7 mouse cellular contexts compared by ENCODE assay signal in the genomic region with DNA sequence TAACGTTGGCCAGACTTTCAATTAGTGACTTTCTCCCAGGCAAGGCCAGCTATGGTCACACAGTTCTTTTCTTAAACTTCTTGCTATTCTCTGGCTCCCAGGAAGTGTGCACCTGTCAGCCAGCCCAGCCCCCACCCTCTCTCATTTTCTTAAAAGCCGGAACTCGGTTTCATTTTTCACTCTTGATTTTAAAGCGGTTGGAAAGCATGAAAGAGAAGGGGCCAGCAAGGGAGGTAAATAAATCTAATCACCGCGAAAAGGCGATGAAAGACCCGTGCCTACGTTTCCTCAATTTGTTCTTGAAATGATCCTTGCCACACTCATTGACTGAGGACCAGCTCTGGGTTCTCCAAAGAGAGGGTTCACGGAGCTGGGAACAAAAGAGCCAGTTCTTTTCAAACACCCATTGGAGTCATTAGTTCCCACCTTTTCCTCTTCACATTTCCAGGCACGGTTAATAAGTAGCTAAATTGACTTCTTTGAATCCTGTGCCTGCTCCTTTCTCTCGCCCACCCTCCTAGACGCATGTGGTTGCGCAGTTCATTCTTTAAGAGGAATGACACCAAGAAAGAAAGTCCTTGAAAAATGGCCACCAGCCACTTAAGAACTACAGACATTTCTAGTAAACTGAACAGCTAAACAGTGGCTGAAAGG.
DNase-seq lines count a peak whose midpoint lies in the region; ATAC-seq and TF ChIP-seq lines count a peak whose summit lies in the region.

No protein-coding gene starts in this region.

- TF ChIP-seq CTCF in cerebellum, adult 2 months (IDR thresholded peaks at IDR 0.05; ENCODE audit: borderline replicate concordance, insufficient read depth, low read depth, low read length) = no peak

- H3K27ac ChIP-seq in midbrain, embryonic 11.5 days (ENCODE audit: low read depth, low read length) = no peak overlapping the region
- no peak overlapping the region for H3K27ac ChIP-seq in midbrain, embryonic 15.5 days
- H3K27ac ChIP-seq in hindbrain, embryonic 16.5 days (ENCODE audit: low read depth, low read length) = no peak overlapping the region
- no peak overlapping the region for H3K27ac ChIP-seq in cerebellum, adult 2 months (ENCODE audit: insufficient read depth, low read length)

- no peaks in the 10 kb centered on the region for H3K9me3 ChIP-seq in midbrain, embryonic 11.5 days (ENCODE audit: control insufficient read depth, low read length)
- no peaks in the 10 kb centered on the region for H3K9me3 ChIP-seq in midbrain, embryonic 15.5 days
- H3K9me3 ChIP-seq in hindbrain, embryonic 16.5 days (ENCODE audit: control insufficient read depth, low read length) = no peaks in the 10 kb centered on the region

- no peak overlapping the region for H3K9ac ChIP-seq in midbrain, embryonic 11.5 days (ENCODE audit: low read length)
- H3K9ac ChIP-seq in midbrain, embryonic 15.5 days = no peak overlapping the region
- H3K9ac ChIP-seq in hindbrain, embryonic 16.5 days (ENCODE audit: low read depth, low read length) = no peak overlapping the region

- H3K27me3 ChIP-seq in midbrain, embryonic 11.5 days (ENCODE audit: control insufficient read depth, insufficient read depth, low read length) = no peaks in the 10 kb centered on the region
- H3K27me3 ChIP-seq in midbrain, embryonic 15.5 days (replicated peaks) = no peaks in the 10 kb centered on the region
- H3K27me3 ChIP-seq in hindbrain, embryonic 16.5 days (replicated peaks; ENCODE audit: control insufficient read depth, insufficient read depth, low read length) = peaks cover 10% of the 10 kb centered on the region; the same call in 1 of the 2 replicates
- H3K27me3 ChIP-seq in cerebellum, adult 2 months (ENCODE audit: control insufficient read depth, insufficient read depth, low read length) = no peaks in the 10 kb centered on the region

- no peak overlapping the region for H3K4me2 ChIP-seq in midbrain, embryonic 11.5 days
- no peak overlapping the region for H3K4me2 ChIP-seq in midbrain, embryonic 15.5 days
- 0 out of 2 replicates have a peak overlapping the region, but pooled peaks have one; percentile 6 for H3K4me2 ChIP-seq in hindbrain, embryonic 16.5 days (ENCODE audit: low read length)

- TF ChIP-seq POLR2A in cerebellum, adult 2 months (IDR thresholded peaks at IDR 0.05; ENCODE audit: borderline replicate concordance, insufficient read depth, low read length) = no peak

- WGBS in midbrain, embryonic 11.5 days = 45% methylated on average over 14 of the region's 14 CpGs
- WGBS in midbrain, embryonic 15.5 days = 33% methylated on average over 14 of the region's 14 CpGs
- WGBS in hindbrain, embryonic 16.5 days = 29% methylated on average over 14 of the region's 14 CpGs
- 52% methylated on average over 14 of the region's 14 CpGs for WGBS in cerebellum, adult 2 months

- DNase-seq in midbrain, embryonic 11.5 days (ENCODE audit: low spot score, missing footprints) = peak; percentile 87
- peak; percentile 2 for DNase-seq in lung, postnatal 25 days (ENCODE audit: low spot score)
- DNase-seq in thymus, postnatal 36 days = peak; percentile 44 to 46
- DNase-seq in gastrocnemius, postnatal 36 days = no peak
- no peak for DNase-seq in cerebellum, adult 2 months

- peaks cover 3% of the 10 kb centered on the region; the same call in 1 of the 2 replicates for H3K4me1 ChIP-seq in midbrain, embryonic 11.5 days (ENCODE audit: control insufficient read depth, insufficient read depth, low read length)
- no peaks in the 10 kb centered on the region for H3K4me1 ChIP-seq in midbrain, embryonic 15.5 days
- no peaks in the 10 kb centered on the region for H3K4me1 ChIP-seq in hindbrain, embryonic 16.5 days (ENCODE audit: control insufficient read depth, insufficient read depth, low read depth, low read length)
- no peaks in the 10 kb centered on the region for H3K4me1 ChIP-seq in cerebellum, adult 2 months (ENCODE audit: control insufficient read depth, insufficient read depth, low read length)

- no peak for ATAC-seq in midbrain, embryonic 11.5 days (ENCODE audit: low FRiP score)
- no peak for ATAC-seq in midbrain, embryonic 15.5 days (replicated peaks)
- ATAC-seq in hindbrain, embryonic 16.5 days = no peak

- intact Hi-C loops in gastrocnemius, postnatal 36 days (cut with DNase I) = loop anchor here (2.0 to 5.0 kb wide), 4 partner anchors 160 to 745 kb away; no protein-coding TSS in a partner anchor

- H3K4me3 ChIP-seq in midbrain, embryonic 11.5 days (ENCODE audit: low read depth, low read length) = no peak overlapping the region
- no peak overlapping the region for H3K4me3 ChIP-seq in midbrain, embryonic 15.5 days
- H3K4me3 ChIP-seq in hindbrain, embryonic 16.5 days (ENCODE audit: low read length) = no peak overlapping the region
- H3K4me3 ChIP-seq in cerebellum, adult 2 months (replicated peaks; ENCODE audit: insufficient read depth, low read depth, low read length) = no peak overlapping the region

- H3K36me3 ChIP-seq in midbrain, embryonic 11.5 days (ENCODE audit: control insufficient read depth, insufficient read depth, low read length) = no peaks in the 10 kb centered on the region
- no peaks in the 10 kb centered on the region for H3K36me3 ChIP-seq in midbrain, embryonic 15.5 days (replicated peaks)
- H3K36me3 ChIP-seq in hindbrain, embryonic 16.5 days (ENCODE audit: control insufficient read depth, insufficient read depth, low read length) = no peaks in the 10 kb centered on the region

Comparison
In these comparisons a context has a peak if more than half of its experiments do, and no peak if none do; other contexts are left out.
1. DNase-seq: peak in midbrain, embryonic 11.5 days (single experiment), lung, postnatal 25 days (single experiment) and thymus, postnatal 36 days (2 of 2); none in gastrocnemius, postnatal 36 days (0 of 2) and cerebellum, adult 2 months (0 of 2).